Mouse (Mus musculus) stomach, postnatal 0 days (tissue): Measurements from ENCODE around the gene Galc.

ENCODE experiments used
- CTCF ChIP-seq: IDR thresholded peaks from 2 replicates; pipeline ENCODE4 v1.5.1; 2016; ENCODE audit warnings: antibody characterized with exemption, low read depth, mild to moderate bottlenecking, moderate library complexity
- EP300 ChIP-seq: optimal IDR thresholded peaks from 2 replicates; pipeline ENCODE3; 2016; ENCODE audit warnings: antibody characterized with exemption

DNA sequence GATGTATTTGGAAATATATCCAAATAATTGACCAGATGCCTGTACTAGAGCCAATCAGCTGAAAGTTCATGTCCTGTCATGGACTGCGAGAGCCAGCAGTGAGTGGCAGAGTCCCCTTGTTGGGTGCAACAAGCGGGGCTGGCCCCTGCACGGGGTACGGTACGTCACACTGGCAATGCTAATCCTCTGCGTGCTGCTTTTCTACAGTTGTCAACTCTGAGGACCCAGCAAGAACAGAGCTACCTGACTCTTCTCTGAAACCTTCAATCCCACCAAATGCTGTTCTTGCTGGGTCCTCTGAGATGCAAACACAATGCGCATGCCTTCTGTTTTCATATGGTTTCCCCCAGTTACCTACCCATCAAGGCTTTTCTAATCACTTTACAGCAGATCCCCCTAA is 45.9 kb downstream of the Galc start:
- TF ChIP-seq CTCF (no peak), EP300 (no peak)
